Mouse (Mus musculus) forebrain, embryonic 12.5 days (tissue): ENCODE measurements around the gene Klhl2. TPM values are rescaled to one million over a fixed set of nuclear protein-coding genes. Genes with fewer than 3 reads are reported as not detected.

Source experiments
- ATAC-seq: fragments of 200-750 bp; cut with Nextera tagmentation; 2 replicates; pipeline ENCODE4 v1.8.0; 2017; ENCODE audit warnings: moderate TSS enrichment; ENCODE audit not compliant: low FRiP score
- H3K27ac ChIP-seq: fragments of 300-500 bp; sonication (generic); 2 replicates; pipeline ENCODE4 v1.5.1; 2016; ENCODE audit warnings: mild to moderate bottlenecking
- H3K27me3 ChIP-seq: fragments of 300-500 bp; sonication (generic); 2 replicates; pipeline ENCODE4 v1.6.1; 2016; ENCODE audit warnings: mild to moderate bottlenecking
- H3K36me3 ChIP-seq: fragments of 300-500 bp; sonication (generic); replicated peaks from 2 replicates; pipeline ENCODE4 v1.6.1; 2016; ENCODE audit warnings: mild to moderate bottlenecking
- H3K4me1 ChIP-seq: fragments of 300-500 bp; sonication (generic); 2 replicates; pipeline ENCODE4 v1.6.1; 2016
- H3K4me2 ChIP-seq: fragments of 300-500 bp; sonication (generic); 2 replicates; pipeline ENCODE4 v1.6.1; 2016; ENCODE audit warnings: mild to moderate bottlenecking, moderate library complexity
- H3K4me3 ChIP-seq: fragments of 300-500 bp; sonication (generic); replicated peaks from 2 replicates; pipeline ENCODE4 v1.5.1; 2016; ENCODE audit warnings: mild to moderate bottlenecking
- H3K9ac ChIP-seq: fragments of 300-500 bp; sonication (generic); 2 replicates; pipeline ENCODE4 v1.6.1; 2016; ENCODE audit warnings: mild to moderate bottlenecking
- H3K9me3 ChIP-seq: fragments of 300-500 bp; sonication (generic); 2 replicates; pipeline ENCODE4 v1.6.1; 2016
- WGBS: fragments of 180-500 bp; shearing (Covaris S2); methylation state at CpG from one replicate; pipeline ENCODE4 v1.1.7; 2016; 5-methylcytosine and 5-hydroxymethylcytosine counted together
- polyA plus RNA-seq: library from polyadenylated mRNA; unstranded; fragments of >200 nt; fragmentation: Nextera tagmentation; extraction: Ambion mirVana; gene quantifications from 2 replicates; pipeline ENCODE4 v1.2.1, GENCODE M21; 2016

The Klhl2 gene
- polyA plus RNA-seq, 1 experiment from 2014 or later = 28.9 TPM

- Histone ChIP-seq H3K36me3 (peaks cover 28% of the 10 kb centered on the region), H3K9ac (no peak overlapping the region), H3K4me2 (no peak overlapping the region), H3K9me3 (no peaks in the 10 kb centered on the region), H3K27me3 (no peaks in the 10 kb centered on the region), H3K4me3 (no peak overlapping the region), H3K4me1 (0 out of 2 replicates have a peak, but pooled peaks cover 4% of the 10 kb centered on the region), H3K27ac (no peak overlapping the region)
- ATAC-seq = no peak
- 89% methylated on average over 10 of the region's 10 CpGs for WGBS
These were observed 22.5 kb downstream of the Klhl2 start for GRCm38 (mm10) chr8:64827356-64827755.

- 85% methylated on average over 8 of the region's 8 CpGs for WGBS
- Histone ChIP-seq H3K36me3 (peaks cover 27% of the 10 kb centered on the region), H3K9ac (no peak overlapping the region), H3K9me3 (no peaks in the 10 kb centered on the region), H3K4me2 (no peak overlapping the region), H3K27ac (no peak overlapping the region), H3K4me3 (no peak overlapping the region), H3K27me3 (no peaks in the 10 kb centered on the region), H3K4me1 (no peaks in the 10 kb centered on the region)
- ATAC-seq = no peak
These were observed 23.4 kb downstream of the Klhl2 start for GRCm38 (mm10) chr8:64826461-64826860.

- H3K27me3 ChIP-seq = no peaks in the 10 kb centered on the region
- H3K4me1 ChIP-seq = no peaks in the 10 kb centered on the region
- no peak overlapping the region for H3K4me2 ChIP-seq
- no peak overlapping the region for H3K4me3 ChIP-seq
- no peak overlapping the region for H3K9ac ChIP-seq
- no peak overlapping the region for H3K27ac ChIP-seq
- peaks cover 18% of the 10 kb centered on the region for H3K36me3 ChIP-seq
- H3K9me3 ChIP-seq = no peaks in the 10 kb centered on the region
- 86% methylated on average over 11 of the region's 11 CpGs for WGBS
- no peak for ATAC-seq
These were observed 25.9 kb downstream of the Klhl2 start for GRCm38 (mm10) chr8:64823905-64824304.

GRCm38 (mm10) chr8:64820940-64821339 lies 28.9 kb downstream of the Klhl2 start:
- Histone ChIP-seq H3K4me3 (no peak overlapping the region), H3K9me3 (no peaks in the 10 kb centered on the region), H3K27ac (no peak overlapping the region), H3K36me3 (peaks cover 10% of the 10 kb centered on the region), H3K9ac (no peak overlapping the region), H3K27me3 (no peaks in the 10 kb centered on the region), H3K4me2 (no peak overlapping the region), H3K4me1 (no peaks in the 10 kb centered on the region)
- no peak for ATAC-seq
- 92% methylated on average over 4 of the region's 4 CpGs for WGBS

- Histone ChIP-seq H3K4me3 (no peak overlapping the region), H3K4me2 (no peak overlapping the region), H3K9ac (no peak overlapping the region), H3K4me1 (no peaks in the 10 kb centered on the region), H3K36me3 (peaks cover 13% of the 10 kb centered on the region), H3K27ac (no peak overlapping the region), H3K27me3 (no peaks in the 10 kb centered on the region), H3K9me3 (no peaks in the 10 kb centered on the region)
- WGBS = 95% methylated on average over 9 of the region's 9 CpGs
- ATAC-seq = no peak
These were observed 38.0 kb downstream of the Klhl2 start for GRCm38 (mm10) chr8:64811790-64812189.

GRCm38 (mm10) chr8:64811083-64811482 lies 38.7 kb downstream of the Klhl2 start:
- Histone ChIP-seq H3K4me2 (no peak overlapping the region), H3K4me1 (no peaks in the 10 kb centered on the region), H3K9me3 (no peaks in the 10 kb centered on the region), H3K9ac (no peak overlapping the region), H3K27ac (no peak overlapping the region), H3K27me3 (no peaks in the 10 kb centered on the region), H3K36me3 (peaks cover 13% of the 10 kb centered on the region), H3K4me3 (no peak overlapping the region)
- no peak for ATAC-seq
- 73% methylated on average over 4 of the region's 4 CpGs for WGBS

GRCm38 (mm10) chr8:64806558-64806957 lies 43.3 kb downstream of the Klhl2 start:
- no peaks in the 10 kb centered on the region for H3K9me3 ChIP-seq
- no peak overlapping the region for H3K4me2 ChIP-seq
- no peaks in the 10 kb centered on the region for H3K27me3 ChIP-seq
- H3K9ac ChIP-seq = no peak overlapping the region
- H3K4me1 ChIP-seq = no peaks in the 10 kb centered on the region
- peaks cover 8% of the 10 kb centered on the region for H3K36me3 ChIP-seq
- WGBS = 95% methylated on average over 3 of the region's 3 CpGs
- no peak overlapping the region for H3K4me3 ChIP-seq
- ATAC-seq = no peak
- no peak overlapping the region for H3K27ac ChIP-seq

- no peak for ATAC-seq
- 87% methylated on average over 4 of the region's 4 CpGs for WGBS
- Histone ChIP-seq H3K4me3 (no peak overlapping the region), H3K4me2 (no peak overlapping the region), H3K9me3 (no peaks in the 10 kb centered on the region), H3K27me3 (no peaks in the 10 kb centered on the region), H3K9ac (no peak overlapping the region), H3K36me3 (no peaks in the 10 kb centered on the region), H3K4me1 (no peaks in the 10 kb centered on the region), H3K27ac (no peak overlapping the region)
These were observed 44.8 kb downstream of the Klhl2 start for GRCm38 (mm10) chr8:64804971-64805370.

- 91% methylated on average over 8 of the region's 8 CpGs for WGBS
- H3K9ac ChIP-seq = no peak overlapping the region
These were observed 50.5 kb downstream of the Klhl2 start for GRCm38 (mm10) chr8:64799306-64799705.

GRCm38 (mm10) chr8:64798503-64798902 lies 51.3 kb downstream of the Klhl2 start:
- no peak overlapping the region for H3K9ac ChIP-seq
- 89% methylated on average over 3 of the region's 3 CpGs for WGBS
- no peaks in the 10 kb centered on the region for H3K36me3 ChIP-seq
- H3K27me3 ChIP-seq = no peaks in the 10 kb centered on the region
- H3K9me3 ChIP-seq = no peaks in the 10 kb centered on the region
- H3K4me2 ChIP-seq = no peak overlapping the region
- H3K27ac ChIP-seq = no peak overlapping the region
- H3K4me3 ChIP-seq = no peak overlapping the region
- no peaks in the 10 kb centered on the region for H3K4me1 ChIP-seq
- ATAC-seq = no peak

More at GRCm38 (mm10) chr8:64799306-64799705, 50.5 kb downstream of the Klhl2 start:
- Histone ChIP-seq H3K36me3 (no peaks in the 10 kb centered on the region), H3K9me3 (no peaks in the 10 kb centered on the region), H3K4me1 (no peaks in the 10 kb centered on the region), H3K27me3 (no peaks in the 10 kb centered on the region), H3K4me3 (no peak overlapping the region), H3K27ac (no peak overlapping the region), H3K4me2 (no peak overlapping the region)
- ATAC-seq = no peak

- Histone ChIP-seq H3K4me3 (no peak overlapping the region), H3K27me3 (no peaks in the 10 kb centered on the region), H3K4me2 (no peak overlapping the region), H3K9me3 (no peaks in the 10 kb centered on the region), H3K27ac (no peak overlapping the region), H3K4me1 (no peaks in the 10 kb centered on the region), H3K36me3 (no peaks in the 10 kb centered on the region), H3K9ac (no peak overlapping the region)
- no peak for ATAC-seq
- 91% methylated on average over 10 of the region's 10 CpGs for WGBS
These were observed 52.1 kb downstream of the Klhl2 start for GRCm38 (mm10) chr8:64797751-64798150.

GRCm38 (mm10) chr8:64791250-64791881 lies 58.5 kb downstream of the Klhl2 start:
- no peak for ATAC-seq
- H3K4me3 ChIP-seq = no peak overlapping the region
- WGBS = 93% methylated on average over 4 of the region's 4 CpGs

GRCm38 (mm10) chr8:64790418-64790817 lies 59.4 kb downstream of the Klhl2 start:
- Histone ChIP-seq H3K27ac (no peak overlapping the region), H3K36me3 (no peaks in the 10 kb centered on the region), H3K4me2 (no peak overlapping the region), H3K9ac (no peak overlapping the region), H3K27me3 (no peaks in the 10 kb centered on the region), H3K4me1 (no peaks in the 10 kb centered on the region; the same call in 1 of the 2 replicates), H3K4me3 (no peak overlapping the region), H3K9me3 (no peaks in the 10 kb centered on the region)
- 52% methylated on average over 2 of the region's 2 CpGs for WGBS
- ATAC-seq = no peak

More at GRCm38 (mm10) chr8:64791250-64791881, 58.5 kb downstream of the Klhl2 start:
- Histone ChIP-seq H3K9me3 (no peaks in the 10 kb centered on the region), H3K4me1 (no peaks in the 10 kb centered on the region; the same call in 1 of the 2 replicates), H3K27me3 (no peaks in the 10 kb centered on the region), H3K36me3 (no peaks in the 10 kb centered on the region), H3K27ac (no peak overlapping the region), H3K9ac (no peak overlapping the region), H3K4me2 (no peak overlapping the region)
